Mouse (Mus musculus): Measurements from ENCODE around the gene Ddx39. TPM values are rescaled to one million over a fixed set of nuclear protein-coding genes. Genes with fewer than 3 reads are reported as not detected.

Gene Ddx39
- polyA plus RNA-seq, 1 experiment from 2014 or later: 107 TPM

- Histone ChIP-seq H3K4me2 (no peak overlapping the region), H3K9me3 (replicated peaks) (no peaks in the 10 kb centered on the region), H3K4me1 (replicated peaks) (no peaks in the 10 kb centered on the region), H3K27ac (no peak overlapping the region), H3K27me3 (0 out of 2 replicates have a peak, but pooled peaks cover 3% of the 10 kb centered on the region), H3K9ac (no peak overlapping the region), H3K36me3 (no peaks in the 10 kb centered on the region), H3K4me3 (no peak overlapping the region)
- ATAC-seq (replicated peaks; ENCODE audit: insufficient number of reproducible peaks, insufficient read depth, low FRiP score, low read depth): no peak
- 91% methylated on average over 3 of the region's 3 CpGs for WGBS
These were observed 41.3 kb downstream of the Ddx39 start for GRCm38 (mm10) chr8:83756273-83756672.

- Histone ChIP-seq H3K4me1 (replicated peaks) (no peaks in the 10 kb centered on the region), H3K36me3 (no peaks in the 10 kb centered on the region), H3K27ac (no peak overlapping the region), H3K27me3 (0 out of 2 replicates have a peak, but pooled peaks cover 3% of the 10 kb centered on the region), H3K4me2 (no peak overlapping the region), H3K9me3 (replicated peaks) (no peaks in the 10 kb centered on the region), H3K4me3 (no peak overlapping the region), H3K9ac (no peak overlapping the region)
- 59% methylated on average over 6 of the region's 6 CpGs for WGBS
- no peak for ATAC-seq (replicated peaks; ENCODE audit: insufficient number of reproducible peaks, insufficient read depth, low FRiP score, low read depth)
These were observed 42.2 kb downstream of the Ddx39 start for GRCm38 (mm10) chr8:83757084-83757607.

GRCm38 (mm10) chr8:83758298-83758697, 43.3 kb downstream of the Ddx39 start:
- Histone ChIP-seq H3K27me3 (0 out of 2 replicates have a peak, but pooled peaks cover 3% of the 10 kb centered on the region), H3K4me3 (no peak overlapping the region), H3K9me3 (replicated peaks) (no peaks in the 10 kb centered on the region), H3K27ac (no peak overlapping the region), H3K4me2 (no peak overlapping the region), H3K36me3 (no peaks in the 10 kb centered on the region), H3K4me1 (replicated peaks) (no peaks in the 10 kb centered on the region), H3K9ac (no peak overlapping the region)
- ATAC-seq (replicated peaks; ENCODE audit: insufficient number of reproducible peaks, insufficient read depth, low FRiP score, low read depth): no peak
- WGBS: 43% methylated on average over 5 of the region's 5 CpGs

- no peak for ATAC-seq (replicated peaks; ENCODE audit: insufficient number of reproducible peaks, insufficient read depth, low FRiP score, low read depth)
- WGBS: 60% methylated on average over 2 of the region's 2 CpGs
These were observed 44.3 kb downstream of the Ddx39 start for GRCm38 (mm10) chr8:83759231-83759759.

GRCm38 (mm10) chr8:83764116-83764515, 49.1 kb downstream of the Ddx39 start:
- H3K36me3 ChIP-seq: no peaks in the 10 kb centered on the region
- ATAC-seq (replicated peaks; ENCODE audit: insufficient number of reproducible peaks, insufficient read depth, low FRiP score, low read depth): no peak
- peaks cover 4% of the 10 kb centered on the region for H3K4me1 ChIP-seq (replicated peaks)
- H3K4me3 ChIP-seq: no peak overlapping the region
- no peak overlapping the region for H3K27ac ChIP-seq
- WGBS: 91% methylated on average over 8 of the region's 8 CpGs
- H3K27me3 ChIP-seq: 0 out of 2 replicates have a peak, but pooled peaks cover 3% of the 10 kb centered on the region
- H3K9me3 ChIP-seq (replicated peaks): no peaks in the 10 kb centered on the region
- no peak overlapping the region for H3K9ac ChIP-seq
- no peak overlapping the region for H3K4me2 ChIP-seq

More at GRCm38 (mm10) chr8:83759231-83759759, 44.3 kb downstream of the Ddx39 start:
- Histone ChIP-seq H3K4me3 (no peak overlapping the region), H3K9me3 (replicated peaks) (no peaks in the 10 kb centered on the region), H3K9ac (no peak overlapping the region), H3K4me2 (no peak overlapping the region), H3K4me1 (replicated peaks) (no peaks in the 10 kb centered on the region), H3K36me3 (no peaks in the 10 kb centered on the region), H3K27ac (no peak overlapping the region), H3K27me3 (0 out of 2 replicates have a peak, but pooled peaks cover 3% of the 10 kb centered on the region)

- Histone ChIP-seq H3K4me1 (replicated peaks) (peaks cover 4% of the 10 kb centered on the region), H3K4me3 (no peak overlapping the region), H3K27me3 (0 out of 2 replicates have a peak, but pooled peaks cover 3% of the 10 kb centered on the region), H3K27ac (no peak overlapping the region), H3K9me3 (replicated peaks) (no peaks in the 10 kb centered on the region), H3K36me3 (no peaks in the 10 kb centered on the region), H3K4me2 (no peak overlapping the region), H3K9ac (no peak overlapping the region)
- no peak for ATAC-seq (replicated peaks; ENCODE audit: insufficient number of reproducible peaks, insufficient read depth, low FRiP score, low read depth)
- 87% methylated on average over 2 of the region's 2 CpGs for WGBS
These were observed 49.7 kb downstream of the Ddx39 start for GRCm38 (mm10) chr8:83764717-83765116.

GRCm38 (mm10) chr8:83765663-83766062, 50.7 kb downstream of the Ddx39 start:
- H3K9me3 ChIP-seq (replicated peaks): no peaks in the 10 kb centered on the region
- H3K27me3 ChIP-seq: 0 out of 2 replicates have a peak, but pooled peaks cover 2% of the 10 kb centered on the region
- no peaks in the 10 kb centered on the region for H3K36me3 ChIP-seq
- no peak overlapping the region for H3K4me2 ChIP-seq
- no peak for ATAC-seq (replicated peaks; ENCODE audit: insufficient number of reproducible peaks, insufficient read depth, low FRiP score, low read depth)
- H3K27ac ChIP-seq: no peak overlapping the region
- H3K4me1 ChIP-seq (replicated peaks): peaks cover 4% of the 10 kb centered on the region
- H3K9ac ChIP-seq: no peak overlapping the region
- H3K4me3 ChIP-seq: no peak overlapping the region

- peaks cover 5% of the 10 kb centered on the region for H3K4me1 ChIP-seq (replicated peaks)
- H3K4me2 ChIP-seq: no peak overlapping the region
- no peak for ATAC-seq (replicated peaks; ENCODE audit: insufficient number of reproducible peaks, insufficient read depth, low FRiP score, low read depth)
- no peak overlapping the region for H3K27ac ChIP-seq
- 82% methylated on average over 4 of the region's 4 CpGs for WGBS
- H3K4me3 ChIP-seq: no peak overlapping the region
- H3K36me3 ChIP-seq: no peaks in the 10 kb centered on the region
- H3K27me3 ChIP-seq: no peaks in the 10 kb centered on the region
- H3K9ac ChIP-seq: no peak overlapping the region
- no peaks in the 10 kb centered on the region for H3K9me3 ChIP-seq (replicated peaks)
These were observed 52.5 kb downstream of the Ddx39 start for GRCm38 (mm10) chr8:83767442-83767841.

- ATAC-seq (replicated peaks; ENCODE audit: insufficient number of reproducible peaks, insufficient read depth, low FRiP score, low read depth): no peak
- WGBS: 42% methylated on average over 5 of the region's 5 CpGs
- H3K27ac ChIP-seq: no peak overlapping the region
These were observed 53.5 kb downstream of the Ddx39 start for GRCm38 (mm10) chr8:83768526-83768925.

GRCm38 (mm10) chr8:83769720-83770119, 54.7 kb downstream of the Ddx39 start:
- no peak overlapping the region for H3K27ac ChIP-seq
- WGBS: 67% methylated on average over 7 of the region's 7 CpGs

More at GRCm38 (mm10) chr8:83768526-83768925, 53.5 kb downstream of the Ddx39 start:
- Histone ChIP-seq H3K4me3 (no peak overlapping the region), H3K36me3 (no peaks in the 10 kb centered on the region), H3K4me2 (no peak overlapping the region), H3K9me3 (replicated peaks) (no peaks in the 10 kb centered on the region), H3K9ac (no peak overlapping the region), H3K4me1 (replicated peaks) (peaks cover 16% of the 10 kb centered on the region), H3K27me3 (no peaks in the 10 kb centered on the region)

GRCm38 (mm10) chr8:83770669-83771068, 55.7 kb downstream of the Ddx39 start:
- Histone ChIP-seq H3K9me3 (replicated peaks) (no peaks in the 10 kb centered on the region), H3K4me2 (no peak overlapping the region), H3K27me3 (no peaks in the 10 kb centered on the region), H3K4me1 (replicated peaks) (peaks cover 18% of the 10 kb centered on the region), H3K27ac (no peak overlapping the region), H3K9ac (no peak overlapping the region), H3K36me3 (no peaks in the 10 kb centered on the region), H3K4me3 (no peak overlapping the region)
- no peak for ATAC-seq (replicated peaks; ENCODE audit: insufficient number of reproducible peaks, insufficient read depth, low FRiP score, low read depth)
- 79% methylated on average over 2 of the region's 2 CpGs for WGBS

More at GRCm38 (mm10) chr8:83769720-83770119, 54.7 kb downstream of the Ddx39 start:
- Histone ChIP-seq H3K27me3 (no peaks in the 10 kb centered on the region), H3K4me3 (no peak overlapping the region), H3K4me2 (no peak overlapping the region), H3K4me1 (replicated peaks) (peaks cover 18% of the 10 kb centered on the region), H3K36me3 (no peaks in the 10 kb centered on the region), H3K9me3 (replicated peaks) (no peaks in the 10 kb centered on the region), H3K9ac (no peak overlapping the region)
- ATAC-seq (replicated peaks; ENCODE audit: insufficient number of reproducible peaks, insufficient read depth, low FRiP score, low read depth): no peak

- Histone ChIP-seq H3K4me2 (no peak overlapping the region), H3K27ac (no peak overlapping the region), H3K9ac (no peak overlapping the region), H3K4me3 (no peak overlapping the region), H3K36me3 (no peaks in the 10 kb centered on the region), H3K9me3 (replicated peaks) (no peaks in the 10 kb centered on the region), H3K4me1 (replicated peaks) (peaks cover 18% of the 10 kb centered on the region), H3K27me3 (no peaks in the 10 kb centered on the region)
- no peak for ATAC-seq (replicated peaks; ENCODE audit: insufficient number of reproducible peaks, insufficient read depth, low FRiP score, low read depth)
- WGBS: 53% methylated on average over 4 of the region's 4 CpGs
These were observed 56.8 kb downstream of the Ddx39 start for GRCm38 (mm10) chr8:83771791-83772190.

Measured in heart, embryonic 15.5 days (tissue).